Mouse (Mus musculus): ENCODE results near the gene Itga10. TPM values are rescaled to one million over a fixed set of nuclear protein-coding genes. Genes with fewer than 3 reads are reported as not detected.

Itga10 gene
- total and polyA plus RNA-seq, 3 experiments, result 0.36 to 1.2 (median 1.0) TPM

DNA sequence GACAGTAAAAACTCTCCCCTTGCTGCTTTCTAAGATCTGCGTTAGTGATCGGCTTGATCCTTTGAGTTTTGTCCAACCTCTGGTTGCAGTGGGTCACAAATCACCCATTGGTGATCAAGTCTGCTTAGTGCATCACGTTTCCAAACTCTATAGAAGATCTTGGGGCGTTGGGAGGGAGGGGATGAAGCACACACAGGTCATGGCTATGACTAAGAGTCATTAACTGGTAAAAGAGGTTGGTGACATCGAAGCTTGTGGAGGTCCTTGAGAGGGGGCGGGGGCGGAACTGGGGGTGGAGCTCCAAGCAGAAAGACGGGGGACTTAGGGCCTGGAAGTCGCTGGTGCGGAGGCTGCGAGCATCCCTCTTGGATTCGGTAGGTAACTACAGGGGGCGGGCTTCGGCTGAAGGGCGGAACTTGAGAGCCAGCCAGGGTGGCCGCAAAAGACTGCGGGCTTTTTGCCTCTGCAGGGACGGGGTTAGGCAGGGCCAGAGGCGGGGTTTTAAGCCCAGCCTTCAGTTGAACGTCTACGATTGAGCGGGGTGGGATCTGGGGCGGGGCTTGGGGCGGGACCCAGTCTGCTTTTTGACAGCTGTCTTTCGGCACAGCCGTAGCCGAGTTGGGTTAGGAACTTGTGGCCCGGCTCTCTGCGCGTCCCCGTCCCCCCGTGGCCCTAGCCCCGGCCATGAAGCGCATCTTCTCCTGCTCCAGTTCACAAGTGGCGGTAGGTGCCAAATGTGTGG is 24.5 kb downstream of the Itga10 start, which contains the start of gene Ankrd35 (continued):
- peak; percentile 32; the same call in 1 of the 2 replicates for TF ChIP-seq ELF1 (IDR thresholded peaks at IDR 0.05; ENCODE audit: low read depth, low read length)
- no peak for TF ChIP-seq MAZ (IDR thresholded peaks at IDR 0.05; ENCODE audit: low read depth, low read length)
- no peak for TF ChIP-seq NRF1 (IDR thresholded peaks at IDR 0.05; ENCODE audit: low read depth, low read length)
- 0 out of 2 replicates have a peak, but pooled peaks have one; percentile 41 for TF ChIP-seq UBTF (IDR thresholded peaks at IDR 0.05; ENCODE audit: low read depth, low read length)
- TF ChIP-seq USF1 (IDR thresholded peaks at IDR 0.05; ENCODE audit: low read depth, low read length), result no peak
- TF ChIP-seq GABPA (IDR thresholded peaks at IDR 0.05; ENCODE audit: insufficient replicate concordance, low read depth, low read length), result no peak
- TF ChIP-seq JUND (conservative IDR thresholded peaks at IDR 0.05; ENCODE audit: low read depth, low read length), result no peak
- TF ChIP-seq MYC (IDR thresholded peaks at IDR 0.05; ENCODE audit: low read depth, low read length), result no peak
- no peak for TF ChIP-seq POLR2AphosphoS2 (IDR thresholded peaks at IDR 0.05; ENCODE audit: low read depth, low read length)
- TF ChIP-seq POLR2A (IDR thresholded peaks at IDR 0.05; ENCODE audit: low read depth, low read length), result peak; percentile 43; the same call in 1 of the 2 replicates
- no peak for TF ChIP-seq ZNF384 (IDR thresholded peaks at IDR 0.05; ENCODE audit: low read depth, low read length)
- TF ChIP-seq CTCF (conservative IDR thresholded peaks at IDR 0.05 in 1 of 2, IDR thresholded peaks at IDR 0.05 in 1 of 2; ENCODE audit: low read depth in 2 of 2, low read length in 2 of 2), result peak in 1 of 2 experiments; percentile 14; a peak in 1 of 4 replicates
- TF ChIP-seq MAFK (IDR thresholded peaks at IDR 0.05; ENCODE audit: insufficient replicate concordance, low read length), result no peak
- no peak for TF ChIP-seq ZC3H11A (IDR thresholded peaks at IDR 0.05; ENCODE audit: low read depth, low read length)
- TF ChIP-seq TCF12 (IDR thresholded peaks at IDR 0.05; ENCODE audit: low read depth, low read length), result 0 out of 2 replicates have a peak, but pooled peaks have one; percentile 23
- TF ChIP-seq MAX (IDR thresholded peaks at IDR 0.05; ENCODE audit: low read length), result no peak
- TF ChIP-seq CHD1 (IDR thresholded peaks at IDR 0.05; ENCODE audit: low read depth, low read length), result no peak
- no peak for TF ChIP-seq HCFC1 (IDR thresholded peaks at IDR 0.05; ENCODE audit: low read depth, low read length)
- TF ChIP-seq RAD21 (IDR thresholded peaks at IDR 0.05; ENCODE audit: low read depth, low read length), result no peak; the same call in none of the 2 replicates
- TF ChIP-seq IRF4 (IDR thresholded peaks at IDR 0.05; ENCODE audit: low read depth, low read length), result no peak

GRCm38 (mm10) chr3:96671519-96671918 is 26.1 kb downstream of the Itga10 start:
- dilution Hi-C loops (cut with MboI; ENCODE audit: extremely low pct_ligation_motif_present, extremely low pct_unique_long_range_greater_than_20kb, low sequenced_read_pairs) (no loop called here), in situ Hi-C loops (cut with MboI; ENCODE audit: low pct_ligation_motif_present, low pct_unique_long_range_greater_than_20kb, low sequenced_read_pairs) (no loop called here)
- Histone ChIP-seq H3K9me3 (replicated peaks; ENCODE audit: low read length) (no peaks in the 10 kb centered on the region), H3K4me2 (ENCODE audit: insufficient read depth, low read depth, poor library complexity, severe bottlenecking) (peak overlapping the region; percentile 75), H3K4me3 (replicated peaks in 1 of 3; ENCODE audit: low read depth in 2 of 3, low read length in 2 of 3, poor library complexity in 1 of 3) (peak overlapping the region in 1 of 3 experiments; percentile 8), H3K4me1 (ENCODE audit: control insufficient read depth in 1 of 2, insufficient read depth in 2 of 2) (peaks cover 25 to 43% of the 10 kb centered on the region in 2 experiments), H3K79me2 (replicated peaks; ENCODE audit: control insufficient read depth, extremely low read depth, insufficient read depth, poor library complexity, severe bottlenecking) (no peaks in the 10 kb centered on the region), H3K27me3 (replicated peaks) (peaks cover 12% of the 10 kb centered on the region), H3K27ac (ENCODE audit: insufficient read depth, low read depth) (peak overlapping the region; percentile 16; the same call in 1 of the 2 replicates), H3K9ac (ENCODE audit: insufficient read depth, low read depth) (peak overlapping the region; percentile 6; the same call in 1 of the 2 replicates), H3K36me3 (replicated peaks in 1 of 2; ENCODE audit: control insufficient read depth in 1 of 2, insufficient read depth in 1 of 2, low read length in 1 of 2) (no peaks in the 10 kb centered on the region)
- DNase-seq (ENCODE audit: extremely low read depth), result no peak
- peak; percentile 55; the same call in 1 of the 2 replicates for TF ChIP-seq MXI1 (IDR thresholded peaks at IDR 0.05; ENCODE audit: low read depth, low read length)
- no peak for TF ChIP-seq CHD2 (IDR thresholded peaks at IDR 0.05; ENCODE audit: low read length)
- TF ChIP-seq MAZ (IDR thresholded peaks at IDR 0.05; ENCODE audit: low read depth, low read length), result 0 out of 2 replicates have a peak, but pooled peaks have one; percentile 45
- TF ChIP-seq ZMIZ1 (IDR thresholded peaks at IDR 0.05; ENCODE audit: low read depth, low read length), result no peak
- TF ChIP-seq BHLHE40 (IDR thresholded peaks at IDR 0.05; ENCODE audit: low read depth, low read length), result no peak
- peak; percentile 73 for TF ChIP-seq SIN3A (IDR thresholded peaks at IDR 0.05; ENCODE audit: low read length)
- TF ChIP-seq POLR2A (IDR thresholded peaks at IDR 0.05; ENCODE audit: low read depth, low read length), result no peak
- TF ChIP-seq USF2 (conservative IDR thresholded peaks at IDR 0.05; ENCODE audit: low read depth, low read length), result no peak
- no peak for TF ChIP-seq ELF1 (IDR thresholded peaks at IDR 0.05; ENCODE audit: low read depth, low read length)
- peak; percentile 28; the same call in 1 of the 2 replicates for TF ChIP-seq ETS1 (conservative IDR thresholded peaks at IDR 0.05; ENCODE audit: low read depth, low read length)
- no peak for TF ChIP-seq CTCF (conservative IDR thresholded peaks at IDR 0.05 in 1 of 2, IDR thresholded peaks at IDR 0.05 in 1 of 2; ENCODE audit: low read depth in 2 of 2, low read length in 2 of 2)
- no peak for TF ChIP-seq GABPA (IDR thresholded peaks at IDR 0.05; ENCODE audit: insufficient replicate concordance, low read depth, low read length)
- 0 out of 2 replicates have a peak, but pooled peaks have one; percentile 21 for TF ChIP-seq EP300 (IDR thresholded peaks at IDR 0.05; ENCODE audit: low read length)
- no peak for TF ChIP-seq JUND (conservative IDR thresholded peaks at IDR 0.05; ENCODE audit: low read depth, low read length)
- peak; percentile 51 for TF ChIP-seq IRF4 (IDR thresholded peaks at IDR 0.05; ENCODE audit: low read depth, low read length)
- peak; percentile 79; the same call in 1 of the 2 replicates for TF ChIP-seq CHD1 (IDR thresholded peaks at IDR 0.05; ENCODE audit: low read depth, low read length)
- TF ChIP-seq PAX5 (IDR thresholded peaks at IDR 0.05; ENCODE audit: low read length), result no peak
- TF ChIP-seq MEF2A (IDR thresholded peaks at IDR 0.05; ENCODE audit: borderline replicate concordance, low read depth, low read length), result no peak
- no peak for TF ChIP-seq NELFE (IDR thresholded peaks at IDR 0.05; ENCODE audit: low read depth, low read length)

Measured in CH12.LX (cell line).